16 mouse cellular contexts compared by ENCODE assay signal in genomic region chr12:106515257-106515788, GRCm38 (mm10).
DNase-seq lines count a peak whose midpoint lies in the region; ATAC-seq and TF ChIP-seq lines count a peak whose summit lies in the region.
"Had no signal": no experiment of that assay in that cellular context is flagged by ENCODE, and none has a peak within 500 bp of the region (broad histone marks: within the 10 kb centered on the region; RNA-seq: fewer than 3 reads in every experiment).

No protein-coding gene starts in this region.

- no peak for TF ChIP-seq CTCF in brain, embryonic 14.5 days (IDR thresholded peaks at IDR 0.05; ENCODE audit: borderline replicate concordance, extremely low read depth, insufficient read depth, insufficient read length)

- 60% methylated on average over 17 of the region's 17 CpGs for WGBS in forebrain, embryonic 13.5 days
- WGBS in forebrain, embryonic 10.5 days: 89% methylated on average over 17 of the region's 17 CpGs

- peaks cover 14% of the 10 kb centered on the region for H3K4me1 ChIP-seq in forebrain, embryonic 13.5 days
- peaks cover 35% of the 10 kb centered on the region for H3K4me1 ChIP-seq in forebrain, embryonic 10.5 days
- H3K4me1 ChIP-seq: liver, embryonic 13.5 days had no signal

- H3K9me3 ChIP-seq in forebrain, embryonic 13.5 days (replicated peaks): no peaks in the 10 kb centered on the region
- no peaks in the 10 kb centered on the region for H3K9me3 ChIP-seq in forebrain, embryonic 10.5 days
- H3K9me3 ChIP-seq: liver, embryonic 13.5 days had no signal

- no peaks in the 10 kb centered on the region for H3K36me3 ChIP-seq in forebrain, embryonic 13.5 days (ENCODE audit: poor library complexity, severe bottlenecking)
- H3K36me3 ChIP-seq in forebrain, embryonic 10.5 days (replicated peaks): no peaks in the 10 kb centered on the region
- H3K36me3 ChIP-seq: liver, embryonic 13.5 days had no signal

- DNase-seq in forebrain, embryonic 10.5 days (ENCODE audit: extremely low spot score, low spot score): no peak
- peak; percentile 51 for DNase-seq in left cerebral cortex, postnatal 4 days
- DNase-seq in left cerebral cortex, adult 18-20 months (ENCODE audit: low spot score in 2 of 2): no peak
- peak; percentile 50 for DNase-seq in adrenal gland, postnatal 10 days
- DNase-seq in brain, embryonic 14.5 days (ENCODE audit: low read depth): peak; percentile 90
- no peak for DNase-seq in layer of hippocampus, adult 8-10 months (ENCODE audit: low spot score in 2 of 2)
- no peak for DNase-seq in heart, adult 8-10 months (ENCODE audit: low spot score)
- DNase-seq: cerebellum, postnatal 36 days; gastrocnemius, postnatal 36 days; heart, postnatal 14 days; kidney, adult 9 months; liver, embryonic 13.5 days; thymus, postnatal 36 days had no signal

- no peak overlapping the region for H3K4me2 ChIP-seq in forebrain, embryonic 13.5 days
- H3K4me2 ChIP-seq: heart, embryonic 11.5 days; liver, embryonic 13.5 days had no signal

- TF ChIP-seq POLR2A in brain, embryonic 14.5 days (IDR thresholded peaks at IDR 0.05; ENCODE audit: borderline replicate concordance, extremely low read depth, insufficient read depth, insufficient read length, poor library complexity, severe bottlenecking): no peak

- H3K27me3 ChIP-seq in forebrain, embryonic 13.5 days: no peaks in the 10 kb centered on the region
- no peaks in the 10 kb centered on the region for H3K27me3 ChIP-seq in forebrain, embryonic 10.5 days (ENCODE audit: poor library complexity, severe bottlenecking)
- H3K27me3 ChIP-seq: liver, embryonic 13.5 days had no signal

- intact Hi-C loops in left cerebral cortex, postnatal 4 days (cut with DNase I): no loop called here

- peak overlapping the region; percentile 16; the same call in 1 of the 2 replicates for H3K27ac ChIP-seq in forebrain, embryonic 13.5 days
- H3K27ac ChIP-seq in forebrain, embryonic 10.5 days: no peak overlapping the region
- H3K27ac ChIP-seq: liver, embryonic 13.5 days had no signal

- no peak overlapping the region for H3K4me3 ChIP-seq in forebrain, embryonic 13.5 days
- H3K4me3 ChIP-seq in forebrain, embryonic 10.5 days: no peak overlapping the region
- H3K4me3 ChIP-seq: erythroblast, embryonic 14.5 days; liver, embryonic 13.5 days had no signal

- ATAC-seq in forebrain, embryonic 13.5 days: no peak

- no peak overlapping the region for H3K9ac ChIP-seq in forebrain, embryonic 13.5 days
- H3K9ac ChIP-seq: liver, embryonic 13.5 days had no signal

Comparison
In these comparisons a context has a peak if more than half of its experiments do, and no peak if none do; other contexts are left out.
1. DNase-seq: peak in left cerebral cortex, postnatal 4 days (single experiment), adrenal gland, postnatal 10 days (single experiment) and brain, embryonic 14.5 days (single experiment); none in forebrain, embryonic 10.5 days (single experiment), left cerebral cortex, adult 18-20 months (0 of 2), layer of hippocampus, adult 8-10 months (0 of 2) and heart, adult 8-10 months (single experiment).